Mouse (Mus musculus): ENCODE data around the gene Mta3. TPM values are rescaled to one million over a fixed set of nuclear protein-coding genes. Genes with fewer than 3 reads are reported as not detected.

Gene Mta3
- polyA plus RNA-seq, 1 experiment, result 25.7 TPM

DNA sequence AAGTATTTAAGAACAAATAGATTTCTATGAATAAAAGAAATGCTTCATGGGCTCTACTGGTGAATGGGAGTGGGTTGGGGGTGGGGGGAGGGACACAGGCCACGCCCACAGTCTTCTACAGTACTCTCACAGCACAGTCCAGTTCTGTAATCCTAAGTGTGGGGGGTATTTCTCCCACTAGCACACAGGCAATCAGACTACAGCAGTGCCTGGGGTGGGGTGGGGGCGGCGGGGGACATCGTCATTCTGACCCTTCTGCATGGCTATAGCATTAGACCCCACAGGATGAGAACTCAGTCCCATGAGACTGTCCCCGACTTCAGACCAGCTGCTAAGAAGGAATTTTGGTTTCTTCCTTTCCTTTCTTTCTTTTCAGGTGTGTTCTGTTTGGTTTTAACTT lies 143.8 kb downstream of the Mta3 start:
- H3K27me3 ChIP-seq (ENCODE audit: control insufficient read depth, insufficient read depth, insufficient read length), result no peaks in the 10 kb centered on the region
- no peak overlapping the region for H3ac ChIP-seq (ENCODE audit: control insufficient read depth, insufficient read length, low read depth)
- H3K79me3 ChIP-seq (ENCODE audit: low read depth), result no peaks in the 10 kb centered on the region
- no peak overlapping the region for H3K4me3 ChIP-seq (ENCODE audit: insufficient read depth, poor library complexity, severe bottlenecking)
- TF ChIP-seq MYOG (IDR thresholded peaks at IDR 0.05; ENCODE audit: control insufficient read depth, extremely low read depth, insufficient read length) (no peak), MAX (IDR thresholded peaks at IDR 0.05) (no peak), FOSL1 (IDR thresholded peaks at IDR 0.05; ENCODE audit: insufficient read depth, low read length, poor library complexity, severe bottlenecking) (no peak), MYOD1 (IDR thresholded peaks at IDR 0.05; ENCODE audit: control insufficient read depth, insufficient read length, low read depth) (no peak), USF1 (IDR thresholded peaks at IDR 0.05; ENCODE audit: low read depth) (no peak), CEBPB (IDR thresholded peaks at IDR 0.05; ENCODE audit: low read depth) (no peak), CTCF (IDR thresholded peaks at IDR 0.05; ENCODE audit: control insufficient read depth, insufficient read depth, insufficient read length) (no peak)
- H3K36me3 ChIP-seq (ENCODE audit: control insufficient read depth, insufficient read depth), result no peaks in the 10 kb centered on the region
- no peaks in the 10 kb centered on the region for H3K79me2 ChIP-seq (ENCODE audit: control insufficient read depth, insufficient read depth)

DNA sequence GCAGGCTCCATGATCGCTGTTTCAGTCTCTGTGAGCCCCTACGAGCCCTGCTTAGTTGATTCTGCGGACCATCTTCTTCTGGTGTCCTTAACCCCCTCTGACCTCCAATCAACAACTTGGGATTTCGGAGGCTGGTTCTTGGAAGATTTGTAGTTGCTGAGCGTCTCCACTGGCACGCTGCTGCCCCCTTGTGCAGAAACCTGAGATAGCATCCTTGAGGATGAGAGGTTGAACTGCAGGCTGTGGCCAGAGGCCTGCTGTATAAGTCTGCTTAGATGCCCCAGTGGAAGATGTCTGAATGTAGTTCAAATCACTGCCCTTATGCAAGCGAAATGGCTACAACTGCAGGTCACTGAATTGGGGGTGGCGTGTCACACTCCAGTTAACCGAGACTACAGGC lies 144.5 kb downstream of the Mta3 start:
- Histone ChIP-seq H3ac (ENCODE audit: control insufficient read depth, insufficient read length, low read depth) (no peak overlapping the region), H3K79me3 (ENCODE audit: low read depth) (no peaks in the 10 kb centered on the region), H3K4me3 (ENCODE audit: insufficient read depth, poor library complexity, severe bottlenecking) (no peak overlapping the region), H3K27me3 (ENCODE audit: control insufficient read depth, insufficient read depth, insufficient read length) (no peaks in the 10 kb centered on the region), H3K36me3 (ENCODE audit: control insufficient read depth, insufficient read depth) (no peaks in the 10 kb centered on the region), H3K79me2 (ENCODE audit: control insufficient read depth, insufficient read depth) (no peaks in the 10 kb centered on the region)
- TF ChIP-seq CEBPB (IDR thresholded peaks at IDR 0.05; ENCODE audit: low read depth) (no peak), CTCF (IDR thresholded peaks at IDR 0.05; ENCODE audit: control insufficient read depth, insufficient read depth, insufficient read length) (peak; percentile 14)

DNA sequence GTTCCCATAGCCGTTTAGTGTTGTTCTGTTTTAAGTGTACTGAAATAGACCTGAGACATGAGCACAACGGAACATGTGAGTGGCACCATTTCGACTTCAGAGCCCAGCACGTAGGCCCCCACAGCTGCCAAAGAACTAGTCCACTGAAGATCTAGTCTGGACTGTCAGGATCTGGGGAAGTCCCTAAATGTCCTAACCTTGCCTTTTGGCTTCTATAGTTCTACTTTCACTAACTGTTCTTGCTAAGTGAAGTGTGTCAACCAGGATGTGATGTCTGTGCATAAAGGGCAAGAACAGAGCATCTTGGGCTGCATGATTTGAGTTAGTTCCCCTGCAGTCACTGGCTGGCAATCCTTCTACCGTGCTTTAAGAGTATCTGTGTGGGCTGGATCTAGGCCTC lies 144.9 kb downstream of the Mta3 start:
- no peaks in the 10 kb centered on the region for H3K36me3 ChIP-seq (ENCODE audit: control insufficient read depth, insufficient read depth)
- no peaks in the 10 kb centered on the region for H3K27me3 ChIP-seq (ENCODE audit: control insufficient read depth, insufficient read depth, insufficient read length)
- no peak overlapping the region for H3ac ChIP-seq (ENCODE audit: control insufficient read depth, insufficient read length, low read depth)
- no peaks in the 10 kb centered on the region for H3K79me2 ChIP-seq (ENCODE audit: control insufficient read depth, insufficient read depth)
- TF ChIP-seq MAX (IDR thresholded peaks at IDR 0.05), result no peak
- no peak for TF ChIP-seq MYOD1 (IDR thresholded peaks at IDR 0.05; ENCODE audit: control insufficient read depth, insufficient read length, low read depth)
- TF ChIP-seq USF1 (IDR thresholded peaks at IDR 0.05; ENCODE audit: low read depth), result no peak
- no peak for TF ChIP-seq CEBPB (IDR thresholded peaks at IDR 0.05; ENCODE audit: low read depth)
- no peak for TF ChIP-seq CTCF (IDR thresholded peaks at IDR 0.05; ENCODE audit: control insufficient read depth, insufficient read depth, insufficient read length)
- no peak for TF ChIP-seq MYOG (IDR thresholded peaks at IDR 0.05; ENCODE audit: control insufficient read depth, extremely low read depth, insufficient read length)
- no peak for TF ChIP-seq FOSL1 (IDR thresholded peaks at IDR 0.05; ENCODE audit: insufficient read depth, low read length, poor library complexity, severe bottlenecking)
- H3K79me3 ChIP-seq (ENCODE audit: low read depth), result no peaks in the 10 kb centered on the region
- no peak overlapping the region for H3K4me3 ChIP-seq (ENCODE audit: insufficient read depth, poor library complexity, severe bottlenecking)

DNA sequence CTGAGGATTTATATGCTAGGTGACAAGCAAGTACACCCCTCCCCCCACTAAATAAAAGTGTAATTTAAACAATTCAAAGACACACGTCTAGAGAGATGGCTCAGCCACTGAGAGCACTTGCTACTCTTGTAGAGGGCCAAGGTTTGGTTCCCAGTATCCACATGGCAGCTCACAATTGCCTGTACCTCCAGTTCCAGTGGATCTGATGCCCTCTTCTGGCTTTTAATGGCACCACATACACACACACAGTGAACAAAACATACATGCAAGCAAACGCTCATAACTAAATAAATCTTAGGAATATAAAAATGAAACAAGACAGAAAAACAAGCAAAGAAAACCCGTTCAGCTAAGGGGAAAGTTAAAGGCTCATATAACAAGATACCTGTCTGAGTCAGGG lies 147.9 kb downstream of the Mta3 start:
- no peaks in the 10 kb centered on the region for H3K27me3 ChIP-seq (ENCODE audit: control insufficient read depth, insufficient read depth, insufficient read length)
- H3ac ChIP-seq (ENCODE audit: control insufficient read depth, insufficient read length, low read depth), result no peak overlapping the region
- H3K4me3 ChIP-seq (ENCODE audit: insufficient read depth, poor library complexity, severe bottlenecking), result no peak overlapping the region
- TF ChIP-seq FOSL1 (IDR thresholded peaks at IDR 0.05; ENCODE audit: insufficient read depth, low read length, poor library complexity, severe bottlenecking) (no peak), MYOD1 (IDR thresholded peaks at IDR 0.05; ENCODE audit: control insufficient read depth, insufficient read length, low read depth) (no peak), CTCF (IDR thresholded peaks at IDR 0.05; ENCODE audit: control insufficient read depth, insufficient read depth, insufficient read length) (no peak), MYOG (IDR thresholded peaks at IDR 0.05; ENCODE audit: control insufficient read depth, extremely low read depth, insufficient read length) (no peak), CEBPB (IDR thresholded peaks at IDR 0.05; ENCODE audit: low read depth) (no peak), USF1 (IDR thresholded peaks at IDR 0.05; ENCODE audit: low read depth) (no peak), MAX (IDR thresholded peaks at IDR 0.05) (no peak)
- H3K79me3 ChIP-seq (ENCODE audit: low read depth), result no peaks in the 10 kb centered on the region
- no peaks in the 10 kb centered on the region for H3K79me2 ChIP-seq (ENCODE audit: control insufficient read depth, insufficient read depth)
- H3K36me3 ChIP-seq (ENCODE audit: control insufficient read depth, insufficient read depth), result no peaks in the 10 kb centered on the region

DNA sequence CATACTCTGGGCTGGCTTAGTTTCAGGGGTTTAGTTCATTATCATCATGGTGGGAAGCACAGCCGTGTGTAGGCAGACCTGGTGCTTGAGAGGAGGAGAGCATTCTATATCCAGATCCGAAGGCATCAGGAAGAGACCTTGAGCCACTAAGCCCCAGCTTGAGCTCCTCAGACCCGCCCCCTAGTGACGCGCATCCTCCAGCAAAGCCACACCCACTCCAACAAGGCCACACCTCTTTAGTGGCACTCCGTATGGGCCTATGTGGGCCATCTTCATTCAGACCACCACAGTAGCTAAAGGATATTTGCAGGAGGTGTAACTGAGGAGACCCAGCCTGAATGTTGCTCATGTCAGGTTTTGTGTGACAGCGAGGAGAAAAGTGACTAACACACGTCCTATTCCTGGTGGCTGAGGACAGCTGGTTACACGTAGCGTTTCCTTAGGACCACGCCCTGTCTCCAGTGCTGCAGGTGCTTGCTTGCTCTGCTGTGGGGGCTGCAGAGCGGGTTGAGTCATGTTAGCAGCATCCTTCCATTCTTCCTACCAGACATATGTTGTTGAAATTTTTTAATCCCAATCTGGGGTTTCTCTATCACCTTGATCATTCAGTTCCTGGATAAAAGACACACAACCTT lies 148.4 kb downstream of the Mta3 start:
- TF ChIP-seq USF1 (IDR thresholded peaks at IDR 0.05; ENCODE audit: low read depth) (no peak), MYOG (IDR thresholded peaks at IDR 0.05; ENCODE audit: control insufficient read depth, extremely low read depth, insufficient read length) (no peak), MYOD1 (IDR thresholded peaks at IDR 0.05; ENCODE audit: control insufficient read depth, insufficient read length, low read depth) (no peak), CTCF (IDR thresholded peaks at IDR 0.05; ENCODE audit: control insufficient read depth, insufficient read depth, insufficient read length) (no peak), CEBPB (IDR thresholded peaks at IDR 0.05; ENCODE audit: low read depth) (no peak), MAX (IDR thresholded peaks at IDR 0.05) (no peak), FOSL1 (IDR thresholded peaks at IDR 0.05; ENCODE audit: insufficient read depth, low read length, poor library complexity, severe bottlenecking) (no peak)
- H3K4me3 ChIP-seq (ENCODE audit: insufficient read depth, poor library complexity, severe bottlenecking), result no peak overlapping the region
- no peaks in the 10 kb centered on the region for H3K27me3 ChIP-seq (ENCODE audit: control insufficient read depth, insufficient read depth, insufficient read length)
- no peak overlapping the region for H3ac ChIP-seq (ENCODE audit: control insufficient read depth, insufficient read length, low read depth)
- no peaks in the 10 kb centered on the region for H3K36me3 ChIP-seq (ENCODE audit: control insufficient read depth, insufficient read depth)
- no peaks in the 10 kb centered on the region for H3K79me3 ChIP-seq (ENCODE audit: low read depth)
- no peaks in the 10 kb centered on the region for H3K79me2 ChIP-seq (ENCODE audit: control insufficient read depth, insufficient read depth)

DNA sequence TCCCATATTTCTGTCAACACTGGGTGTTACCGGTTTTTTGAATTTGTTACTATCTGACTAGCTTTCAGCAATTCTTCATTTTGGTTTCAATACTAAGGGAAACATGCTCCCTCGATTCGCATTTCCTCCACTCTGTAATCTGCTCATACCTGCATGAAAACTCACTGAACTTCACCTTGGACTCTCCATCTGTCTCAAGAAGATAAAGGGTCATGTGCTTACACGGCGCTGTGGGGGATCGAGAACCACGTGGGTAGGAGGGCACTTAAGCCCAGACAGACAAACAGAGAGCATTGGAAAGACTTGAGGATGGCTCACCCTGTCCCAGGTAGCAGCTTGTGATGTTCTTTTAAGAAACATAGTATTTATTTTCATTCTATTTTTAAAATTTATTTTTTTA lies 152.4 kb downstream of the Mta3 start:
- Histone ChIP-seq H3K4me3 (ENCODE audit: insufficient read depth, poor library complexity, severe bottlenecking) (no peak overlapping the region), H3K27me3 (ENCODE audit: control insufficient read depth, insufficient read depth, insufficient read length) (no peaks in the 10 kb centered on the region), H3K36me3 (ENCODE audit: control insufficient read depth, insufficient read depth) (no peaks in the 10 kb centered on the region), H3K79me3 (ENCODE audit: low read depth) (no peaks in the 10 kb centered on the region), H3ac (ENCODE audit: control insufficient read depth, insufficient read length, low read depth) (no peak overlapping the region), H3K79me2 (ENCODE audit: control insufficient read depth, insufficient read depth) (no peaks in the 10 kb centered on the region)
- TF ChIP-seq MYOG (IDR thresholded peaks at IDR 0.05; ENCODE audit: control insufficient read depth, extremely low read depth, insufficient read length), result no peak
- TF ChIP-seq MYOD1 (IDR thresholded peaks at IDR 0.05; ENCODE audit: control insufficient read depth, insufficient read length, low read depth), result no peak
- no peak for TF ChIP-seq CTCF (IDR thresholded peaks at IDR 0.05; ENCODE audit: control insufficient read depth, insufficient read depth, insufficient read length)
- no peak for TF ChIP-seq CEBPB (IDR thresholded peaks at IDR 0.05; ENCODE audit: low read depth)
- no peak for TF ChIP-seq FOSL1 (IDR thresholded peaks at IDR 0.05; ENCODE audit: insufficient read depth, low read length, poor library complexity, severe bottlenecking)
- TF ChIP-seq USF1 (IDR thresholded peaks at IDR 0.05; ENCODE audit: low read depth), result no peak
- TF ChIP-seq MAX (IDR thresholded peaks at IDR 0.05), result no peak

Measured in C2C12 (cell line).